Mouse (Mus musculus) midbrain, embryonic 11.5 days (tissue): ENCODE results near the gene Il18. TPM values are rescaled to one million over a fixed set of nuclear protein-coding genes. Genes with fewer than 3 reads are reported as not detected.

Experiments used
- ATAC-seq: fragments of 200-750 bp; cut with Nextera tagmentation; 2 replicates; pipeline ENCODE4 v1.8.0; 2017; ENCODE audit warnings: moderate TSS enrichment, moderate library complexity; ENCODE audit not compliant: low FRiP score
- DNase-seq: peaks from one replicate; pipeline ENCODE4 v3.0.0; 2015; ENCODE audit warnings: low spot score; ENCODE audit errors: missing footprints
- H3K27ac ChIP-seq: fragments of 300-500 bp; sonication (generic); 2 replicates; pipeline ENCODE4 v1.5.1; 2014; ENCODE audit warnings: low read depth, low read length
- H3K27me3 ChIP-seq: fragments of 300-500 bp; sonication (generic); 2 replicates; pipeline ENCODE4 v1.6.1; 2014; ENCODE audit warnings: mild to moderate bottlenecking, low read length, moderate library complexity, mixed read lengths; ENCODE audit not compliant: control insufficient read depth, insufficient read depth
- H3K36me3 ChIP-seq: fragments of 300-500 bp; sonication (generic); 2 replicates; pipeline ENCODE4 v1.6.1; 2014; ENCODE audit warnings: mild to moderate bottlenecking, low read length, moderate library complexity, mixed read lengths; ENCODE audit not compliant: control insufficient read depth, insufficient read depth
- H3K4me1 ChIP-seq: fragments of 300-500 bp; sonication (generic); 2 replicates; pipeline ENCODE4 v1.6.1; 2014; ENCODE audit warnings: low read length; ENCODE audit not compliant: control insufficient read depth, insufficient read depth
- H3K4me2 ChIP-seq: fragments of 300-500 bp; sonication (generic); 2 replicates; pipeline ENCODE4 v1.6.1; 2014; ENCODE audit warnings: mild to moderate bottlenecking, moderate library complexity
- H3K4me3 ChIP-seq: fragments of 300-500 bp; sonication (generic); 2 replicates; pipeline ENCODE4 v1.5.1; 2014; ENCODE audit warnings: low read depth, low read length
- H3K9ac ChIP-seq: fragments of 300-500 bp; sonication (generic); 2 replicates; pipeline ENCODE4 v1.6.1; 2014; ENCODE audit warnings: low read length
- H3K9me3 ChIP-seq: fragments of 300-500 bp; sonication (generic); 2 replicates; pipeline ENCODE4 v1.6.1; 2016; ENCODE audit warnings: low read length; ENCODE audit not compliant: control insufficient read depth
- WGBS: fragments of 180-500 bp; shearing (Covaris S2); extraction: QIAGEN DNeasy Blood & Tissue Kit; methylation state at CpG from one replicate; pipeline ENCODE4 v1.1.7; 2014; 5-methylcytosine and 5-hydroxymethylcytosine counted together
- polyA plus RNA-seq: library from polyadenylated mRNA; unstranded; fragments of >200 nt; fragmentation: Nextera tagmentation; extraction: Ambion mirVana; gene quantifications from 2 replicates; pipeline ENCODE4 v1.2.1, GENCODE M21; 2014

Gene Il18
- polyA plus RNA-seq, 1 experiment from 2014 or later: 23.2 TPM

GRCm38 (mm10) chr9:50565173-50565572 is 10.5 kb downstream of the Il18 start:
- no peak overlapping the region for H3K27ac ChIP-seq
- ATAC-seq: no peak
- 78% methylated on average over 7 of the region's 7 CpGs for WGBS

GRCm38 (mm10) chr9:50565940-50566339 is 11.3 kb downstream of the Il18 start:
- no peaks in the 10 kb centered on the region for H3K36me3 ChIP-seq
- DNase-seq (no peak), ATAC-seq (no peak)
- no peak overlapping the region for H3K9ac ChIP-seq
- H3K27ac ChIP-seq: no peak overlapping the region
- H3K27me3 ChIP-seq: no peaks in the 10 kb centered on the region
- WGBS: 79% methylated on average over 4 of the region's 4 CpGs
- H3K4me3 ChIP-seq: no peak overlapping the region
- H3K4me1 ChIP-seq: no peaks in the 10 kb centered on the region
- H3K4me2 ChIP-seq: no peak overlapping the region
- H3K9me3 ChIP-seq: no peaks in the 10 kb centered on the region

More at GRCm38 (mm10) chr9:50565173-50565572, 10.5 kb downstream of the Il18 start:
- no peak overlapping the region for H3K4me3 ChIP-seq
- no peak overlapping the region for H3K9ac ChIP-seq
- no peak for DNase-seq
- no peak overlapping the region for H3K4me2 ChIP-seq
- H3K9me3 ChIP-seq: no peaks in the 10 kb centered on the region
- H3K4me1 ChIP-seq: no peaks in the 10 kb centered on the region
- no peaks in the 10 kb centered on the region for H3K36me3 ChIP-seq
- no peaks in the 10 kb centered on the region for H3K27me3 ChIP-seq

- DNase-seq (no peak), ATAC-seq (no peak)
- Histone ChIP-seq H3K9me3 (no peaks in the 10 kb centered on the region), H3K36me3 (no peaks in the 10 kb centered on the region), H3K4me3 (no peak overlapping the region), H3K4me2 (no peak overlapping the region), H3K27me3 (no peaks in the 10 kb centered on the region), H3K4me1 (no peaks in the 10 kb centered on the region), H3K27ac (no peak overlapping the region), H3K9ac (no peak overlapping the region)
- WGBS: 90% methylated on average over 4 of the region's 4 CpGs
Measured at GRCm38 (mm10) chr9:50567372-50567771, 12.7 kb downstream of the Il18 start.

GRCm38 (mm10) chr9:50567881-50568280 is 13.3 kb downstream of the Il18 start:
- ATAC-seq (no peak), DNase-seq (no peak)
- no peak overlapping the region for H3K9ac ChIP-seq
- no peaks in the 10 kb centered on the region for H3K27me3 ChIP-seq
- WGBS: 98% methylated on average over 2 of the region's 2 CpGs
- no peaks in the 10 kb centered on the region for H3K9me3 ChIP-seq
- H3K36me3 ChIP-seq: no peaks in the 10 kb centered on the region
- H3K27ac ChIP-seq: no peak overlapping the region
- no peak overlapping the region for H3K4me2 ChIP-seq
- no peaks in the 10 kb centered on the region for H3K4me1 ChIP-seq
- no peak overlapping the region for H3K4me3 ChIP-seq

- H3K27ac ChIP-seq: no peak overlapping the region
- no peak overlapping the region for H3K4me2 ChIP-seq
- WGBS: 83% methylated on average over 10 of the region's 10 CpGs
- DNase-seq (no peak), ATAC-seq (no peak)
- no peak overlapping the region for H3K9ac ChIP-seq
- H3K4me3 ChIP-seq: no peak overlapping the region
- H3K9me3 ChIP-seq: no peaks in the 10 kb centered on the region
- no peaks in the 10 kb centered on the region for H3K4me1 ChIP-seq
- no peaks in the 10 kb centered on the region for H3K36me3 ChIP-seq
- no peaks in the 10 kb centered on the region for H3K27me3 ChIP-seq
Measured at GRCm38 (mm10) chr9:50569599-50570525, 15.2 kb downstream of the Il18 start.

- ATAC-seq (no peak), DNase-seq (no peak)
- Histone ChIP-seq H3K4me1 (no peaks in the 10 kb centered on the region), H3K27me3 (no peaks in the 10 kb centered on the region), H3K9me3 (no peaks in the 10 kb centered on the region), H3K4me2 (no peak overlapping the region), H3K27ac (no peak overlapping the region), H3K9ac (no peak overlapping the region), H3K36me3 (no peaks in the 10 kb centered on the region), H3K4me3 (no peak overlapping the region)
- WGBS: 12% methylated on average over 4 of the region's 4 CpGs
Measured at GRCm38 (mm10) chr9:50580370-50580769, 25.7 kb downstream of the Il18 start.

GRCm38 (mm10) chr9:50585145-50585818 is 30.7 kb downstream of the Il18 start:
- Histone ChIP-seq H3K4me2 (no peak overlapping the region), H3K4me1 (no peaks in the 10 kb centered on the region), H3K4me3 (no peak overlapping the region), H3K9me3 (no peaks in the 10 kb centered on the region), H3K36me3 (no peaks in the 10 kb centered on the region), H3K27me3 (no peaks in the 10 kb centered on the region), H3K9ac (no peak overlapping the region), H3K27ac (no peak overlapping the region)
- ATAC-seq (no peak), DNase-seq (no peak)
- 85% methylated on average over 6 of the region's 6 CpGs for WGBS

- no peaks in the 10 kb centered on the region for H3K4me1 ChIP-seq
- 84% methylated on average over 4 of the region's 4 CpGs for WGBS
- DNase-seq: no peak
- no peak overlapping the region for H3K27ac ChIP-seq
- ATAC-seq: no peak
- no peak overlapping the region for H3K4me2 ChIP-seq
- H3K36me3 ChIP-seq: no peaks in the 10 kb centered on the region
- no peak overlapping the region for H3K4me3 ChIP-seq
- no peaks in the 10 kb centered on the region for H3K9me3 ChIP-seq
- H3K9ac ChIP-seq: no peak overlapping the region
- H3K27me3 ChIP-seq: no peaks in the 10 kb centered on the region
Measured at GRCm38 (mm10) chr9:50586955-50587354, 32.3 kb downstream of the Il18 start.

GRCm38 (mm10) chr9:50590856-50591518 is 36.4 kb downstream of the Il18 start:
- ATAC-seq: no peak
- no peak for DNase-seq
- H3K27me3 ChIP-seq: no peaks in the 10 kb centered on the region
- no peak overlapping the region for H3K4me2 ChIP-seq
- 81% methylated on average over 10 of the region's 10 CpGs for WGBS
- H3K9ac ChIP-seq: no peak overlapping the region
- H3K4me1 ChIP-seq: no peaks in the 10 kb centered on the region
- no peaks in the 10 kb centered on the region for H3K9me3 ChIP-seq
- no peak overlapping the region for H3K4me3 ChIP-seq
- H3K27ac ChIP-seq: no peak overlapping the region
- H3K36me3 ChIP-seq: peaks cover 2% of the 10 kb centered on the region; the same call in 1 of the 2 replicates
